Mouse (Mus musculus): ENCODE results near the gene Gmds.

The Gmds gene

GRCm38 (mm10) chr13:31943482-31944275 is 394.9 kb downstream of the Gmds start:
- DNase-seq, result no peak

DNA sequence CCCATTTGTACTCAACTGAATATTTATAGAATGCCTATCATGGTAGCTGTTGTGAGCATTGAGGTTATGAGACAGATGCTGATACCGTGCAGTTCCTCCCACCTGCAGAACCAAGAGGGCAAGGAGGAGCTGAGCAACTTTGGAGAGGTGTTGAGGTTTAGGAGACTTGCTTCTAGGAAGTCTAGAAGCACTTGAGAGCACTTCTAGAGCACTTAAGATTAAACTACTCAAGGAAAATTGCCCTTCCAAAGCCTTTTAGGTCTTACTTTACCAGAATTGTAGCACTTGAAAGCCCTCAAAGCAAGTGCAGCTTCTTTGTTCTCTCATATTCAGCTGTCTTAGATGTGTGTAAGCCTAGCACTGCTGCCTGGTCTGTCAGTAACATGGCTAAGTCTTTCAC is 409.2 kb downstream of the Gmds start:
- no peak for DNase-seq

DNA sequence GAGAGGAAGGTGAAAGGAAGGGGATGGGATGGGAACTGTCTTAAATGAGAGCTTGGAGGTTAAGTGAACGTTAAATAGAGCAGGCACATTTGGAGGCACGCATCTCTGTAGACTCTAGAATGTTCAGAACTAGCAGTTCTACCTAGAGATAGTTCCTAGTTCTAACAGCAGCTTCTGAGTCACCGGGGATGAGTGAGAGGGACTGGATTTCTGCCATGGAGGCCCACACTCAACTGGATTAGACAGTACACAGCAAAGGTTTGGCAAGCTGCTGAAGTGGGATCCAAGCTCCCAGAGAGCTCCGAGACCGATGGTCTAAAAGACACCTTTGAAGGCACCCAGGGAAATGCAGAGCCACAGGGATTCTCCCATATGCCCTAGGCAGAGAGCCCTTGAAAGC is 411.9 kb downstream of the Gmds start:
- no peak for DNase-seq

DNA sequence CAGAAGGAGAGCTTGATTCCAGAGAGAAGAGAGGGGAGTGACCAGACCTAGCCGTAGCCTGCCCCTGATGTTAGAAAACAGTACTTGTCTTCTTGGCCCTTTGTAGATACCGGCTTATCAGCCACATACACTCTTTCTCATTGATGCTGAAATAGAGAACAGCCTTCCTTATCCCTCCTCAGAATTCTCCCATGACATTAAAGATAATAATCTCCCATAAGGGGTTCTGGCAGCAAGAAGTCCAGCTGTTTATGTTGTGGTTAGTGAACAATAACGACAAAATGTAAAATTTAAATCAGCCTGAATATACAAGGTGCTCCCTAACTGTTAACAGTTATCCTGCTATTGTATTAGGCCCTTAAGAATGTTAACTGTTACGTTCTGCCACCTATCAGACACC is 414.0 kb downstream of the Gmds start:
- no peak for DNase-seq

DNA sequence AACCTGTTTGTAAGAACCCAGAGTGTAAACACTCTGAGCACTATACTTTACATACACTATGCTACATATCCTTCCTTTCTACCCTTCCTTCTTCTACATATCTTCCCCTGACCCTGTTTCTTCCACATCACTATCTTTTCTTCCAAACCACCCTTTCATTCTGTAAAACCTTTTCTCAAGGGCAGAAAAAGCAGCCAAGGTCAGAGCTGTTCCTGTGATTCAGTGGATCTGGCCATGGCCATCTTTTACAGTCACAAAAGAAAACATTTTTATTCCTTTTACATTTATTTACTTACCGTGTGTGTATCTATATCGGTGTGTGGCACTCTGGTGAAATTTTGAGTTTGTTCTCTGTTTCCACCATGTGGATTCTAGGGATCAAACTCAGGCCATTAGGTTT is 418.8 kb downstream of the Gmds start:
- no peak for DNase-seq

DNA sequence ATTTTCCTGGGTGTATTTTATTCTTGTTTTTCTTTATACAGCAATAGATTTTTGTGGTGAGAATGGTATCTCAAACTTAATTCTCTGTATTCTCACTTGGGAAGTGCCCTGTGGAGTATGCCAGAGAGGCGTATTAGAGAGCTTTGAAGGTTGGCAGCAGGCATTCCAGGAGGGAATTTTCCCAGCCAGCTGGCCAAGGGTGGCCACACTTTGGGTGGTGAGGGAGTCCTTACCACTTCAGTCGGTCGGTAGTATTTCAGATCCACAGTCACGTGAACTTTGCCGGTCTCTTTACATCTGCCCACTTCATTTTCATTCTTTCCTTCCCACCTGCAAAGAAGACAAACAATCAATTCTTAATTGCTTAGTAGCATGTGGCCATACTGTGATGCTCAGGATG is 421.2 kb downstream of the Gmds start:
- DNase-seq, result no peak

DNA sequence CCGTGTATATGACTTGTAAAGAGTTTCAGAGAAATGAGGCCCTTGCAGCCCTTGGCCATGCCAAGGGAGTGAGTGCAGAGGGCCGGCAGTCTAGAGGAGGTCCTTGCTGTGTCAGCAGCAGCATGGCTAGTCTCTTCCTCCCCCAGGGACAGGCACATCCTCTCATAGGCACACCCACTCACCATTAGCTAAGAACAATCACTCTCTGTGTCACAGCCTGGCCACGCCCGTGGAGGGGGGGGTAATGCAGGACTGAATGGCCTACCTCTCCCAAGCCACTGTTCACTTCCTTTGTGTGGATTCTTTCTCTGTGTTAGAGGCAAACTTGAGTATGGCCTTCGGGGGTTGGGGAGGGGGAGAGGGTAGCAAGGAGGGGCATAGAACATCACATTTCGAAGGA is 422.8 kb downstream of the Gmds start:
- DNase-seq, result peak; percentile 8 to 22

DNA sequence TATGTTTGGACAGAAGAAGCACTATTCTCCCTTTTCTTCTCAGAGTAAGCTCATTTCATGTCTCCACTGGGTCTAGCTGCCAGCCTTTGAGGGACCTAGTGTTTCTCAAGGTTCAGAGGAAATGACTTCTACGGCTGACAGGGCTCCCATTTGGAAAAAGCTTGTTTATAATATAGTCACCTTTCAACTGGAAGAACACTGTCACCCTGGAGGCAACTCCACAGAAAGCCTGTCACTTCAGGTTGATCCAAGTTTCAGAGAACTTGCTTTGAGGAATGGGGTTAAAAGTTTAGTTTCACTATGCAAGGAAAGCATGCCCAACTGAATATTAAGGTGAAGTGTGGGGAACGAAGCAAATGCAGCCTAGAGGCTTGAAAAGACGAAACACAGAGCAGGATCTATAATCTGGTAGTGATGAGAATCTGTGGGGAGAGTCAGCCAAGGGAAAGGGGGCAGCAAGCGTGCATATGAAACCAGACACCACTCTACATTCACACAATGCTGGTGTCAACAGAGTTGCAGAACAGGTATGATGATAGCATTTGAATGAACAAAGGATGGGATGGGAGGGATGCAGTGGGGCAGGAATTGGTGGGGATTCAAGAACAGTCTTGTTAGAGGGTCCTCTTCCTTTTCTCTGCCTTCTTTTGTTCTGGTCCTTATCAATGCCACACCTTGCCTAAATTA is 423.5 kb downstream of the Gmds start:
- no peak for DNase-seq

DNA sequence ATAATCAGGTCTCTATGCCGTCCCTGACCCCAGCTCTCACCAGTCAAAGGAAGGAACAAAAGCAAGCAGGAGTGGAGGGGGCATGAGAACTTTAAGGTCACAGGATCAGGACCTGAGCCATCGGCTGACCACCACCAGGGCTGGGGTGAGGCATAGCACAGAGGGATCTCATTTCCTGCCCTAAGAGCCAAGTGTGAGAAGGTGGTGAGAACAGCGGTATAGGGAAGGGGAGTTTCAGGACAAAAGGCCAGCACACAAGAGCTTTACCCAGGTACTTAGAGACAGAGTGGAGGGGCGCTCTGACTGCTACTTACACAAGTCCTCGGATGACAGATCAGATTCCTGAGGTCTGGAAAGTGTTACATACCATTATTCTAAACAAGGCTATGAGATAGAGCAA is 426.6 kb downstream of the Gmds start:
- DNase-seq, result no peak

DNA sequence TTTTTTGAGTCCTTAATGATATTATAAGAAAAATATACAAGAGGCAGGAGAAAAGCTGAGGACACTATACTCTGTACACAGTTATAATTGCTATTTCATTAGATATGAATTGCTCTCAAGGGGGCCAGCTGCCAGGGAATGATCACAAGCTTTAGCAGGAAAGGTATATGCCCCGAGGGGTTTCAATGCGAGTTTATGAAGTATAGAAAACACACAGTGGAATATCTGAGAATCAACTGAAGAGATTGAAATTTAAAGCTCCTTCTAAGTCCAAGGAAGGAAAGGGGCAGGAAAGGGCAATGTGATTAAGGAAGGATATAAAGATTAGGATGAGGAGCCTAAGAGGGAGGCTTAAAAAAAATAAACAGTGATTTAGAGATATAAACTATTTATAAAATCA is 427.2 kb downstream of the Gmds start:
- no peak for DNase-seq

- DNase-seq, result no peak
These were observed 429.5 kb downstream of the Gmds start for GRCm38 (mm10) chr13:31909031-31909430.

DNA sequence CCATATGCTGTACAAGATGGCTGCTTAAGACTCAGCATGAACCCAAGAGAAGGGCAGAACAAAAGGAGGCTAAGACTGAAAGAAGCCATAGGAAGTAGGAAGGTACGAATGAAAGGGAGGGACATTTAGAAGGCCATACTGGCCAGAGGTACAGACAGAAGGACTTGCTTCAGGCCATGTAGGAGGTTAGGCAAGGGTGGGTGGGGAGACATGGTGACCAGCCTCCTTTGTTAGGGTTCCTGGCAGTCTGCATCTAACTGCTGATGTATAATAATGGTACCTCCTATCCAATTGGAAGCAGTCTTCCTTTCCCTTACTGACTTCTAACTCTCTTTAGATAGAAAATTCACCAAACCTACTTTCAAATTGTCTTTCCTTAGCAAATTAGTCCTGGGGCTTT is 432.0 kb downstream of the Gmds start:
- no peak for DNase-seq

GRCm38 (mm10) chr13:31900191-31900590 is 438.3 kb downstream of the Gmds start:
- DNase-seq, result no peak

GRCm38 (mm10) chr13:31899392-31899791 is 439.1 kb downstream of the Gmds start:
- no peak for DNase-seq

GRCm38 (mm10) chr13:31897493-31897892 is 441.0 kb downstream of the Gmds start:
- no peak for DNase-seq

DNA sequence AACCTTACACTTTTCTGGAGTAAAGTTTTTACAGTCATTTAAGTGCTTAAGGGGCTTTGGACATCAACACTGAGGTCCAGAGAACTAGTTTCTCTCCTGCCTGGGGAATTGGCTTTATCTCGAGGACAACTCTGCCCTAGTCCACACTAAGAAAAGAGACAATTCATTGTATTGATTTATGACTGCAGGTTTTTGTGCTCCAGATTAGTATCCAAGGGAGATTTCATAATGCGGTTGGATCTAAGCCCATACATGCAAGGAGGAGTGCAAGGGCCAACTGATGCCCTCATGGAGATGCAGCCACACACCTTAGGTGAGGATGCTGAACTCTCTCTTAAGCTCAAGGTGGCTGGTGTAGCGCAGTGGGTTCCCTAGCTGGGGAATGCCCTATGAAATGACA is 444.0 kb downstream of the Gmds start:
- no peak for DNase-seq

GRCm38 (mm10) chr13:31892913-31893514 is 445.5 kb downstream of the Gmds start:
- DNase-seq, result no peak

- no peak for DNase-seq
These were observed 450.0 kb downstream of the Gmds start for GRCm38 (mm10) chr13:31888500-31888899.

DNA sequence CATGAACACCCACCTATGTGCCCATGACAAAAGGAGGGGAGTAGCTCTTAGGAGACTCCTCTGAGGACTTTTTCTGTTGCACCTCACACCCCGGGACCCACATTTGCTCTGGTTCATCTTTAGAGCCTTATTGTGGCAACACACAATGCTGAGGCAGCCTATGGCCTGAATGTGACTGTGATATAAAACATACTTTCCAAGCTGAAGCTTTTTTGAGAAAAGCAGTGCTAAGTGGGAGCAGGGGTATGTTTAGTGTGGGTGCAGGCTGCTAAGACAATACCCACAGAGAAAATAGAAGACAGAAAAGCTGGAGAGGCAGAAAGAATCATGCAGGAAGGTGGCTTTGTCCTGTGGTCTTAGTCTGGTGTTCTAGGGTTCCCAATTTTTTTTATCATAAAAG is 452.8 kb downstream of the Gmds start:
- DNase-seq, result no peak

GRCm38 (mm10) chr13:31878805-31879477 is 459.6 kb downstream of the Gmds start:
- no peak for DNase-seq

DNA sequence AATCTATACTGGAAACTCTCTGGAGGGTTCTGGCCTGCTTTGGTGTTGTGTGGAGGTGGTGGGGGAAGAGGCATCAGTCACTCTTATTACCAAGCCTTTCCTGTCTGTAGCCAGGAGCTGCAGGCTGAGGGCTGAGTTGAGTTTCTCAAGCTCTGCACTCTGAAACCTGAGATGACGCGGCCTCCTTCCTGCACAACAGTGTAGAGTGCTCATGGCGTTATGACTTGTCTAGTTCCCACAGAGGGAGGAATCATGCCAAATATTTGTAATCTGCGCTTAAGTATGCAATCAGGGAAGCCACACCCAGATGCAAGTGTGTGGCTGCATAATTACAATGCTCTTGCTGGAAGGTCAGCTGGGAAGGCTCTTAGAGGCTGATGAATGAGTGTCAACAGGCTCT is 461.5 kb downstream of the Gmds start:
- DNase-seq, result peak; percentile 8 to 29

DNA sequence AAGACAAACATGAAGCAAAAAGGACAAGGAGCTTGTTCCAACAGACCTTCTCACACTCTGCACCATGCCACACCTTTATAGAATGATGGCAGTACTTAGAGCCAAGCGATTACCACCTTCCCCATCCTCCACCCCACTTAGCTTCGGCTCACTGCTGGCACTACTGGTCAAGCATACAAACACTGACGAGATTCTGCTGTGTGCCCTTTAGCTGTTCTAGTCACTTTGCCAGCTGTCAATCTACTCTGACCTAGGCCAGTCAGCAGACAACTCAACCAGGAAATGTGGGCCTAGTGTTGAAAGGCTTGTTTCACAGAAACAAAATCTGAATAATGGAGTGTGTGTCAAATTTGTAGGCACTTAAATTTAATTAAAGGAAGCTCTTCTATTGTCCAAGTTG is 464.1 kb downstream of the Gmds start:
- DNase-seq, result peak; percentile 6 to 7

- no peak for DNase-seq
These were observed 465.3 kb downstream of the Gmds start for GRCm38 (mm10) chr13:31873269-31873668.

GRCm38 (mm10) chr13:31864786-31865185 is 473.8 kb downstream of the Gmds start:
- DNase-seq, result no peak

Data from kidney, postnatal 36 days (tissue).